Mouse (Mus musculus) Patski (cell line): ENCODE measurements at regions not wholly inside any gene's neighbourhood (a gene's known extent, or its start where the extent isn't known, plus 50 kb on each side); places are given as distances from the start of the nearest gene placed in this dataset.

Source experiments
- ATAC-seq: fragments of 100-300 bp; one replicate; pipeline ENCODE4 v1.8.0; 2021
- CTCF ChIA-PET: fragments of 350-600 bp; sonication (Branson Sonifier 250); formaldehyde crosslinking; loops from one replicate; lab custom pipeline; 2022; ENCODE audit warnings: inconsistent platforms; lab: Charles Lee
- POLR2A ChIA-PET: fragments of 350-600 bp; sonication (Branson Sonifier 250); formaldehyde crosslinking; loops from one replicate; lab custom pipeline; 2022; ENCODE audit warnings: antibody characterized with exemption, inconsistent platforms; lab: Charles Lee
- DNase-seq: peaks from one replicate; pipeline ENCODE4 v3.0.0-alpha.2; 2011; ENCODE audit warnings: low read depth, low spot score
- H3K27me3 ChIP-seq: fragments of 371-371 bp; one replicate; pipeline ENCODE4 v1.5.1; 2021
- CTCF ChIP-seq: fragments of 100-300 bp; IDR thresholded peaks from one replicate; pipeline ENCODE4 v1.5.1; 2021
- in situ Hi-C: fragments of 300-500 bp; cut with MboI; formaldehyde crosslinking; loops from 3 replicates; pipeline ENCODE4 v1.11.1; 2018; ENCODE audit warnings: low pct_unique_long_range_greater_than_20kb, mixed read lengths

GRCm38 (mm10) chr7:40487256-40487655, 410.9 kb upstream of the Vstm2b start:
- TF ChIP-seq CTCF: no peak
- ChIA-PET POLR2A (no interaction called here), CTCF (interaction anchor here (1.3 kb wide), 1 partner anchor 106 kb away, joined by 3 read pairs; no protein-coding TSS in a partner anchor)
- DNase-seq (no peak), ATAC-seq (no peak)
- no peaks in the 10 kb centered on the region for H3K27me3 ChIP-seq
- in situ Hi-C loops: no loop called here

- TF ChIP-seq CTCF: no peak
- in situ Hi-C loops: no loop called here
- DNase-seq (no peak), ATAC-seq (no peak)
- H3K27me3 ChIP-seq: no peaks in the 10 kb centered on the region
- CTCF ChIA-PET: no interaction called here
- POLR2A ChIA-PET: interaction anchor here (0.6 kb wide), 1 partner anchor 36 kb away, joined by 4 read pairs; no protein-coding TSS in a partner anchor
Observed at GRCm38 (mm10) chr7:40522703-40523267, 375.3 kb upstream of the Vstm2b start.

DNA sequence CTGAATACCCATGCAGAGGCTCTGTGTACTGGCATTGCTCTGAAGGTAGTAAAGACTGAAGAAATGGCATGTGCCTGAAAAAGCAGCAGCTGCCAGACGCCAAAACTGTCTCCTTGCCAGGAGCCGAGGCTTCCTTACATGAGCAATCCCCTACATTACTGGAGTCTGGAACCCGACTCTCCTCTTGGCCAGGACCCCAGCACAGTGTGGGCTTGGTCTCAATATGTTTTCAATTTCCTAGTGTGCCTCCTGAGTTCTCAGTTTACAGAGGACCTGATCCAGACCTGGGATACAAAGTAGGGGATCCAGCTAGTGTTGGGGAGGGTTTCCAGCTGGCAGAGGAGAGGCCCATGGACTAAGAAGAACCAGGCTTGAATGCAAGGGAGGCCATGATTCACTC, 361.5 kb upstream of the Vstm2b start:
- DNase-seq (no peak), ATAC-seq (no peak)
- ChIA-PET CTCF (interaction anchor here (0.8 kb wide), 1 partner anchor 13 kb away, joined by 3 read pairs; no protein-coding TSS in a partner anchor), POLR2A (no interaction called here)
- in situ Hi-C loops: no loop called here
- no peak for TF ChIP-seq CTCF
- H3K27me3 ChIP-seq: no peaks in the 10 kb centered on the region

GRCm38 (mm10) chr7:40537621-40538020, 360.5 kb upstream of the Vstm2b start:
- ChIA-PET POLR2A (no interaction called here), CTCF (interaction anchor here (0.8 kb wide), 1 partner anchor 12 kb away, joined by 3 read pairs; no protein-coding TSS in a partner anchor)
- no peaks in the 10 kb centered on the region for H3K27me3 ChIP-seq
- in situ Hi-C loops: no loop called here
- DNase-seq (no peak), ATAC-seq (no peak)
- no peak for TF ChIP-seq CTCF

DNA sequence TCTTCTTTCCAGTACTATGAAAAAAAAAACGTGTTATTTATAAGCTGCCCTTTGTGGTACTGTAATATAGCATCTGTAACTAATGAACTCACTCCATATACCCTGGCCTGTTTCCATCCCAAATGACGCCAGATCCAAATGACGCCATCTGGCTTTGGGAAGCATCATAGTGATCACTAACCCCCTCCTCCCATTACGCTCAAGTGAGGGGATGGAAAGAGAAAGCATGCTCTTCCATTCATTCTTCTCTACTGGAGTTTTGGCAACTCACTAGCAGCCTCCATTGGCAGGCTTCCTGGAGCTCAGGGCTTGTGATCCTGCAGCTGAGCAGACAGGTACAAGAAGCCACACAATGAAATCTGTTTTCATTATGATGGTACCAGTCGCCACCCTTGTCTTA, 358.3 kb upstream of the Vstm2b start:
- DNase-seq (no peak), ATAC-seq (no peak)
- TF ChIP-seq CTCF: no peak
- in situ Hi-C loops: no loop called here
- ChIA-PET CTCF (interaction anchor here (1.4 kb wide), 1 partner anchor 203 kb away, joined by 3 read pairs; no protein-coding TSS in a partner anchor), POLR2A (interaction anchor here (0.6 kb wide), 1 partner anchor 1041 kb away, joined by 7 read pairs; no protein-coding TSS in a partner anchor)
- H3K27me3 ChIP-seq: no peaks in the 10 kb centered on the region

GRCm38 (mm10) chr7:40541283-40541682, 356.8 kb upstream of the Vstm2b start:
- ChIA-PET POLR2A (no interaction called here), CTCF (no interaction called here)
- H3K27me3 ChIP-seq: no peaks in the 10 kb centered on the region
- ATAC-seq: no peak
- in situ Hi-C loops: no loop called here
- no peak for TF ChIP-seq CTCF
- no peak for DNase-seq

- H3K27me3 ChIP-seq: no peaks in the 10 kb centered on the region
- ChIA-PET POLR2A (no interaction called here), CTCF (no interaction called here)
- DNase-seq: no peak
- TF ChIP-seq CTCF: no peak
- no peak for ATAC-seq
- in situ Hi-C loops: no loop called here
Observed at GRCm38 (mm10) chr7:40563447-40564118, 334.5 kb upstream of the Vstm2b start.

GRCm38 (mm10) chr7:40575971-40576370, 322.2 kb upstream of the Vstm2b start:
- ChIA-PET CTCF (interaction anchor here (0.9 kb wide), 1 partner anchor 10 kb away, joined by 3 read pairs; no protein-coding TSS in a partner anchor), POLR2A (no interaction called here)
- ATAC-seq (no peak), DNase-seq (no peak)
- no peaks in the 10 kb centered on the region for H3K27me3 ChIP-seq
- in situ Hi-C loops: no loop called here
- no peak for TF ChIP-seq CTCF

GRCm38 (mm10) chr7:40577365-40577764, 320.8 kb upstream of the Vstm2b start:
- in situ Hi-C loops: no loop called here
- ATAC-seq (no peak), DNase-seq (no peak)
- ChIA-PET POLR2A (no interaction called here), CTCF (no interaction called here)
- no peak for TF ChIP-seq CTCF
- H3K27me3 ChIP-seq: no peaks in the 10 kb centered on the region

- ATAC-seq (no peak), DNase-seq (no peak)
- ChIA-PET POLR2A (no interaction called here), CTCF (no interaction called here)
- in situ Hi-C loops: no loop called here
- no peaks in the 10 kb centered on the region for H3K27me3 ChIP-seq
- TF ChIP-seq CTCF: no peak
Observed at GRCm38 (mm10) chr7:40620761-40621160, 277.4 kb upstream of the Vstm2b start.

DNA sequence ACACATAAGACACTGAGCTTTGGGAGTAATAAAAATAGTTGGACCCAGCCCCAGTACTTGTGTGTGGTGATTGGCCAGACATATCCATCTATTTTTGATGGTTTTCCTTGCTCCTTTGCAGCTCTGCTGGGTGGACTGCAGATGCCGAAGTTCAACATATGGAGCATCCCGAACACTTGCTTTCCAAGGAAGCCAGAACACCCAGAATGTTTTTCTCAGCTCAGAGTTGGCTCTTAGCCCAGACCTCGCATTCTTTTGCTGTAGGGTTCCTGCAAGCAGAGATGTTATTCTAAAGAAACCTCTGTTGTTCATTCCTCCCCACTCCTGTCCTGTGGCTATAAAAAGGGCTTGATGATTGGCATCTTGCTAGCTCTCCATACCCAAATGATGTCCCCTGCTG, 275.3 kb upstream of the Vstm2b start:
- TF ChIP-seq CTCF: no peak
- in situ Hi-C loops: no loop called here
- DNase-seq: no peak
- POLR2A ChIA-PET: no interaction called here
- ATAC-seq: no peak
- CTCF ChIA-PET: no interaction called here
- no peaks in the 10 kb centered on the region for H3K27me3 ChIP-seq
